Mouse (Mus musculus) small intestine, adult 2 months (tissue): ENCODE data around the gene Ccdc175.

Experiments used
- CTCF ChIP-seq: fragments of 200-500 bp; IDR thresholded peaks from 2 replicates; pipeline ENCODE4 v1.5.1; 2012; ENCODE audit warnings: low read depth, mild to moderate bottlenecking, control low read depth, inconsistent platforms, low read length, moderate library complexity, mixed read lengths; ENCODE audit not compliant: insufficient replicate concordance, insufficient read length; ENCODE audit errors: extremely low read depth
- POLR2A ChIP-seq: fragments of 200-500 bp; IDR thresholded peaks from 2 replicates; pipeline ENCODE4 v1.6.1; 2012; ENCODE audit warnings: low read depth, mild to moderate bottlenecking, control low read depth, inconsistent platforms, low read length, moderate library complexity

DNA sequence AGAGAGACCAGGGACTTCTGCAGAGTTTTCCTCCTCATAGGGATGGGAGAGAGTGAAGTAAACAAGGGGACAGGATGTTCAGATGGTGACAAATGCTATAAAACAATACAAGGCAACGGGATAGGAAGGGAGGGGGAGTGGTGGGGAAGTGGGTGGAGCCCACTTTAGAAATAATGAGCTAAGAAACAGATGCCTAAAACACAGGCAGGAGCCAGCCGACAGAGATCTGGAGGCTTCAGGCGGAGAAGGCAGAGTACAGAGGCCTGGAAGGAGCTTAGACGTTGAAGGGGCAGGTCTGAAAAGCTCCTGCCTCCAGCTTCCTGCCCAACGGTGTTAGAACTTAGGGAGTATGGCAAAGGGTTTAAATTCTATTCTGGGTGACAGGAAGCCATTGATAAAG, 28.7 kb upstream of the Ccdc175 start:
- TF ChIP-seq POLR2A (no peak), CTCF (no peak)
